11 mouse cellular contexts compared by ENCODE assay signal in the genomic region with DNA sequence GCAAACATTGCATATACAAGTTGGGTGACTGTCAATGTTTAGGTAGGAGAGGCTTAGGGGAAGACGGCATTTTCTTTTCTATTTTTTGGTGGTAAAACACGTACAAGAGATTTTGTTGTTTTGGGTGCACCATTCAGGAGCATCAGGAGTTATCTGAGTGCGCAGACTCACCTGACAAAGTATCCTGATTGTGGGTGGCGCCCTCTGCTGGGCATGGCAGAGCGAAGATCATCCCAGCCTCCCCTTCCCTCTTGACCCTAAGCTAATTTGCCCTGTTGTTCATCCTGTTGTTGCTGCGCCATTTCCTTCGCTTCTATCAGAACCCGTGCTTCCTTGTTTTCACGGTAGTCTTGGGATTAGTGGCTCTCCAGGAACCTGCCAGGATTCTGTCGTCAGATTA.
DNase-seq lines count a peak whose midpoint lies in the region; ATAC-seq and TF ChIP-seq lines count a peak whose summit lies in the region.
"Had no signal": no experiment of that assay in that cellular context is flagged by ENCODE, and none has a peak within 500 bp of the region (broad histone marks: within the 10 kb centered on the region; RNA-seq: fewer than 3 reads in every experiment).

No protein-coding gene starts in this region.

- 56% methylated on average over 10 of the region's 10 CpGs for WGBS in hindbrain, embryonic 11.5 days
- 54% methylated on average over 10 of the region's 10 CpGs for WGBS in hindbrain, embryonic 14.5 days
- 77% methylated on average over 10 of the region's 10 CpGs for WGBS in thymus, adult 2 months

- H3K4me3 ChIP-seq in hindbrain, embryonic 11.5 days (ENCODE audit: low read depth, low read length), result no peak overlapping the region
- H3K4me3 ChIP-seq in hindbrain, embryonic 14.5 days (replicated peaks; ENCODE audit: low read length), result no peak overlapping the region
- H3K4me3 ChIP-seq in thymus, adult 2 months (ENCODE audit: control insufficient read depth, insufficient read depth, low read length), result no peak overlapping the region
- H3K4me3 ChIP-seq: forebrain, embryonic 12.5 days; liver, embryonic 13.5 days had no signal

- no peak overlapping the region for H3K9ac ChIP-seq in hindbrain, embryonic 11.5 days (ENCODE audit: low read depth, low read length)
- H3K9ac ChIP-seq in hindbrain, embryonic 14.5 days, result no peak overlapping the region
- H3K9ac ChIP-seq: forebrain, embryonic 12.5 days; liver, embryonic 13.5 days had no signal

- H3K9me3 ChIP-seq in hindbrain, embryonic 11.5 days (ENCODE audit: control insufficient read depth, low read length), result no peaks in the 10 kb centered on the region; the same call in 1 of the 2 replicates
- H3K9me3 ChIP-seq in hindbrain, embryonic 14.5 days (ENCODE audit: control insufficient read depth, low read length), result peaks cover 6% of the 10 kb centered on the region; the same call in 1 of the 2 replicates
- H3K9me3 ChIP-seq: liver, embryonic 13.5 days had no signal

- no peak for ATAC-seq in hindbrain, embryonic 11.5 days (ENCODE audit: low FRiP score)
- no peak for ATAC-seq in hindbrain, embryonic 14.5 days (ENCODE audit: low FRiP score)
- ATAC-seq: midbrain, embryonic 16.5 days had no signal

- no peaks in the 10 kb centered on the region for H3K4me1 ChIP-seq in hindbrain, embryonic 11.5 days (replicated peaks; ENCODE audit: control insufficient read depth, insufficient read depth, low read length)
- no peaks in the 10 kb centered on the region for H3K4me1 ChIP-seq in hindbrain, embryonic 14.5 days (replicated peaks; ENCODE audit: control insufficient read depth, insufficient read depth, low read length)
- H3K4me1 ChIP-seq in thymus, adult 2 months (replicated peaks; ENCODE audit: control insufficient read depth, insufficient read depth, low read length), result no peaks in the 10 kb centered on the region
- H3K4me1 ChIP-seq: forebrain, embryonic 12.5 days; liver, embryonic 13.5 days had no signal

- TF ChIP-seq POLR2A in thymus, adult 2 months (IDR thresholded peaks at IDR 0.05; ENCODE audit: control insufficient read depth, extremely low read depth, insufficient read depth, low read length, poor library complexity), result no peak

- peak; percentile 22 for DNase-seq in hindbrain, embryonic 11.5 days (ENCODE audit: low spot score)
- no peak for DNase-seq in hindbrain, embryonic 14.5 days (ENCODE audit: low spot score)
- DNase-seq in thymus, adult 2 months, result peak; percentile 35
- DNase-seq in thymus, adult 18-20 months, result no peak
- DNase-seq in embryo, embryonic 9.5 days (ENCODE audit: extremely low spot score), result peak; percentile 9
- no peak for DNase-seq in ovary, adult 18-20 months (ENCODE audit: low spot score)
- DNase-seq in urinary bladder, adult 2 months (ENCODE audit: low spot score), result no peak
- DNase-seq: heart, postnatal 10 days; liver, embryonic 13.5 days had no signal

- H3K27me3 ChIP-seq in hindbrain, embryonic 11.5 days (ENCODE audit: control insufficient read depth, insufficient read depth, low read length), result no peaks in the 10 kb centered on the region
- no peaks in the 10 kb centered on the region for H3K27me3 ChIP-seq in hindbrain, embryonic 14.5 days (ENCODE audit: control insufficient read depth, insufficient read depth, low read length)
- no peaks in the 10 kb centered on the region for H3K27me3 ChIP-seq in thymus, adult 2 months (ENCODE audit: control insufficient read depth, insufficient read depth, low read length)
- H3K27me3 ChIP-seq: forebrain, embryonic 12.5 days; liver, embryonic 13.5 days had no signal

- no peak overlapping the region for H3K4me2 ChIP-seq in hindbrain, embryonic 11.5 days (replicated peaks; ENCODE audit: low read depth, low read length)
- no peak overlapping the region for H3K4me2 ChIP-seq in hindbrain, embryonic 14.5 days (replicated peaks)
- H3K4me2 ChIP-seq: forebrain, embryonic 12.5 days; liver, embryonic 13.5 days had no signal

- H3K36me3 ChIP-seq in hindbrain, embryonic 11.5 days (ENCODE audit: control insufficient read depth, insufficient read depth, low read length), result no peaks in the 10 kb centered on the region
- no peaks in the 10 kb centered on the region for H3K36me3 ChIP-seq in hindbrain, embryonic 14.5 days (replicated peaks; ENCODE audit: control insufficient read depth, insufficient read depth)
- H3K36me3 ChIP-seq in thymus, adult 2 months (ENCODE audit: control insufficient read depth, insufficient read depth, low read length), result no peaks in the 10 kb centered on the region
- H3K36me3 ChIP-seq: forebrain, embryonic 12.5 days; liver, embryonic 13.5 days had no signal

- H3K27ac ChIP-seq in hindbrain, embryonic 11.5 days (ENCODE audit: low read depth, low read length), result no peak overlapping the region
- H3K27ac ChIP-seq in hindbrain, embryonic 14.5 days, result no peak overlapping the region
- H3K27ac ChIP-seq in thymus, adult 2 months (ENCODE audit: control insufficient read depth, insufficient read depth, low read length), result no peak overlapping the region
- H3K27ac ChIP-seq: forebrain, embryonic 12.5 days; liver, embryonic 13.5 days had no signal

- peak; percentile 72; the same call in 1 of the 2 replicates for TF ChIP-seq CTCF in thymus, adult 2 months (IDR thresholded peaks at IDR 0.05; ENCODE audit: borderline replicate concordance, control insufficient read depth, extremely low read depth, insufficient read depth, low read length, poor library complexity)

Comparison
In these comparisons a context has a peak if more than half of its experiments do, and no peak if none do; other contexts are left out.
1. DNase-seq: peak in hindbrain, embryonic 11.5 days (single experiment), thymus, adult 2 months (single experiment) and embryo, embryonic 9.5 days (single experiment); none in hindbrain, embryonic 14.5 days (single experiment), thymus, adult 18-20 months (0 of 2), ovary, adult 18-20 months (single experiment) and urinary bladder, adult 2 months (single experiment).